Mouse (Mus musculus): ENCODE measurements at regions not wholly inside any gene's neighbourhood (a gene's known extent, or its start where the extent isn't known, plus 50 kb on each side); places are given as distances from the start of the nearest gene placed in this dataset.
"Not testable (repeated sequence)": the region's sequence is repeated elsewhere in the genome, so short reads cannot be mapped to it uniquely, and the experiment has no call there.

DNA sequence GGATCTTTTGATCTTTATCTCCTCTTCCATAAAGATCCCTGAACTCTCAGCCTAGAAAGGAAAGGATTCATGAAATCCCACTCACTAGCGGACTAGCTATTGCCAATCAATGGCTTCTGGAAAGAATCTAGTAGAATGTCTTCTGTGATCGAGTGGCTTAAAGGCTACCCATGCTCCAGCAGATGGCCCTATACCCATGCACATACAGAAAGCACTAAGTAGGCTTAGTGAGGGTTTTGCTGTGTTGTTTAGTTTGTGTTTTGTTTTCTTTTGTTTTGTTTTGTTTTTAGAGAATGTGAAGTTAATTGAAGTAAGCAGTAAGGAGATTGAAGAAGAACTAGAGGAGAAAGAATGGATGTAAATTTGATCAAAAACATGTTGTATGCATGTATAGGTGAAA is 187.5 kb downstream of the Kctd12 start:
- DNase-seq (ENCODE audit: low spot score) = no peak

- DNase-seq (ENCODE audit: low spot score) = no peak
Measured at GRCm38 (mm10) chr14:102793753-102794152, 188.7 kb downstream of the Kctd12 start.

GRCm38 (mm10) chr14:102790916-102791315 is 191.5 kb downstream of the Kctd12 start:
- DNase-seq (ENCODE audit: low spot score) = no peak

DNA sequence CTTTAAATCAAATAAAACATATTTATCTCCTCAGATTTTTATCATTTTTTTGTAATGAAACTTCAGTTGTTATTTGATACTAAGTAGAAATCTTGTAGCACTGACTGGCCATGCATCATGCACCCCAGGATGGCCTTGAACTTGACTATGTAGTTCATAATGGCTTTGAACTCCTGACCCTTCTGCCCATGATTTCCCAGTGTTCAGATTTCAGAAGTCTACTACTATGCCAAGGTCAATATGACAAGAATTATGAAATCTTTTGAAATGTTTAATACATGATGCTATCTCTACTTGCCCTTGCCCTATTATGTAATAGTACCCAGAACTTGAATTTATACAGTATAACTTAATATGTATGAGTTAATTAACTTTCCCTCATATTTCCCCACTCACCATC is 200.2 kb downstream of the Kctd12 start:
- no peak for DNase-seq (ENCODE audit: low spot score)

GRCm38 (mm10) chr14:102769716-102770115 is 212.7 kb downstream of the Kctd12 start:
- DNase-seq (ENCODE audit: low spot score) = no peak

DNA sequence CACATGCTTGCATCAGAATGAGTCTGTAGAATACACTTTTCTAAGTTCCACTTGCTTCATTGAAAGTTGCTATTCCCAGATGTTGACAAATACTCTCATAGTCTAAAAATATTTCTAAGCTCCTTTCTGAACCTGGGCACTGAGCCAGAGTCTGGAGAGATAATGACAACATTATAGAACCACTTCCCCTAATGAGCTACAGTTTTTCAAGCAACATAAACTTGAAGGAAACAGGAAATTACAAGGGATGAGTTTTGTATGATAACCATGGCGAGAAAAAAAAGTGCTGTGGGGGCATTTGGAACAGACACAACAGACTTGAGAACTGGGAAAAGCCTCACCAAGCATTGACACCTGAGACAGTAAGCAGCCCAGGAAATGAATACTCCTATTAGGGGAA is 233.8 kb downstream of the Kctd12 start:
- no peak for DNase-seq (ENCODE audit: low spot score)

- DNase-seq (ENCODE audit: low spot score) = no peak
Measured at GRCm38 (mm10) chr14:102742331-102742730, 240.1 kb downstream of the Kctd12 start.

GRCm38 (mm10) chr14:102736656-102737055 is 245.8 kb downstream of the Kctd12 start:
- DNase-seq (ENCODE audit: low spot score) = no peak

- DNase-seq (ENCODE audit: low spot score) = not testable (repeated sequence)
Measured at GRCm38 (mm10) chr14:102733718-102734117, 248.7 kb downstream of the Kctd12 start.

- no peak for DNase-seq (ENCODE audit: low spot score)
Measured at GRCm38 (mm10) chr14:102731746-102732145, 250.7 kb downstream of the Kctd12 start.

DNA sequence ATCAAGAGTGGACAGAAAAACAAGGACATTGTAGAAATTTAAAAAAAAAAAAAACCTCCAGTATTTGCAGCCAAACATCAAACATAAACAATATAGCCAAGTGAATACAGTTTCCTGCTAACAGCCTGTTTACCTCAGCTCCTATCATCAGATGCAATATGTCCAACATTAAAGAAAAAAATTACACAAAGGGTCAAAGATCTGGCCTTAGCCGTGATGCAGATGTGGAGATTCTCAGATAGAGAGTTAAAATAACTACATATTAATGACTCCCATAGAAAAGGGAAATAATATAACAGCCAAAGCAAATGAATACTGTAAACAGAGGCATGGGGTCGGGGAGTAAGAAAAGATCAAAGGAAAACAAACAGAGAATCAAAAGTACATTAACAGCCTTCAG is 259.8 kb downstream of the Kctd12 start:
- no peak for DNase-seq (ENCODE audit: low spot score)

DNA sequence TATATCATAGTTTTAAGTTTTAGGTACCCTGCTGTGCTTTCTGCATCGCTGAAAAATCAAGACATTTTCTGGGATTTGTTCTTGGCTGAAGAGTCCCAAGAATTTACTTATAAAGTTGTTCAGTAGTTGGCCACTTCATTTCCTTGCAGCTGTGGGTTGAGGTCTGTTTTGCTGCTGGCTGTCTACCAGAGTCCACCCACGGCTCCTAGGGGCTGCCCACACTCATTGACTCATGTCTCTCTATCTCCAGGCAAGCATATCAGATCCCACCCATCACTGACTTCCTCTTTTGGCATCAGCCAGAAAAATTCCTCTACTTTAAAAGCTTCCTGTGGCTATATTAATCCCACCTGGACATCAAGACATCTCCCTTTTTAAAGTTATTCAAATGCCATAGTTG is 263.9 kb downstream of the Kctd12 start:
- DNase-seq (ENCODE audit: low spot score) = no peak

- no peak for DNase-seq (ENCODE audit: low spot score)
Measured at GRCm38 (mm10) chr14:102712600-102712999, 269.8 kb downstream of the Kctd12 start.

DNA sequence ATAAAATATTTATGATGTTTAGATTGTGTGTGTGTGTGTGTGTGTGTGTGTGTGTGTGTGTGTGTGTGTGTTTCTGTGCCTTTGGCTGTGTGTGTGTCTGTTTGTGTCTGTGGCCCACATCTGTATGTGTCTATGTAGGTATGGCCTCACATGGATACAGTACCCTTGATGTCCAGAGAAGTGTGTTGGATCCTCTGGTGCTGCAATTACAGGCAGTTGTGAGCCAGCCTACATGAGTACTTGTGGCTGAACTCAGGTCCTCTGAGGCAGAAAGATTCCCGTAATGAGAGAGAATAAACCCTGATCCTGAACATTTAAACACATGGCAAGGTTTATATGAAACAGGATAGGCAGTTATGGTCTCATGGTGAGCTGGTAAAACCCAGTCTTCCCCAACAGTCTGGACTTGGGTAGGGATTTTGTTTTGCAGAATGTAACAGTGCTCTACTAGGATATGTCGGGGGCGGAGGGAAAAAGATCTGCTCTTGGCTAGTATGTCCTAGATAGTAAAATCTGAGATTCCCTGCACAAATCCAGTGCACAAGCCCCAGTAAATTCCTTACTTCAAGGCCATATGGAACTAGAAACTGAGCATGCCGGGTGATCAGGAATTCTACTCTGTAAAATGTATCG is 275.6 kb downstream of the Kctd12 start:
- DNase-seq (ENCODE audit: low spot score) = no peak

DNA sequence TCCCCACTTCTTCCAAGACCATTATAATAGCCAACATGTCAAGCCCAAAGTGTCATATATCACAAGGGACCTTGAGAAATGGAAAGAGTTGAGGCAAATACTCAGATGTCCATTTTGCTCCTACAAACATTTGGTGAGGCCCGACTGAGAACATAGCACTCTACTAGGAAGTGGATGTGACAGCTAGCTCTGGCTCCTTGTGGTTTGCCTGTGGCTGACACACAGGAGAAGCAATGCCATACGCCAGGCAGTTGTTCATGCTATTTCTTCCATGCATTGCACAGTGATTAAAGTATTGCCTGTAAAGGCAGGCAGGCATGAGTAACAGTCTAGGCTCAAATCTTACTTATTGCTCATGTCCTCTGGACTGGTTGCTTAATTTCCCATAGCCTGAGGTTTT is 281.3 kb downstream of the Kctd12 start:
- DNase-seq (ENCODE audit: low spot score) = no peak

DNA sequence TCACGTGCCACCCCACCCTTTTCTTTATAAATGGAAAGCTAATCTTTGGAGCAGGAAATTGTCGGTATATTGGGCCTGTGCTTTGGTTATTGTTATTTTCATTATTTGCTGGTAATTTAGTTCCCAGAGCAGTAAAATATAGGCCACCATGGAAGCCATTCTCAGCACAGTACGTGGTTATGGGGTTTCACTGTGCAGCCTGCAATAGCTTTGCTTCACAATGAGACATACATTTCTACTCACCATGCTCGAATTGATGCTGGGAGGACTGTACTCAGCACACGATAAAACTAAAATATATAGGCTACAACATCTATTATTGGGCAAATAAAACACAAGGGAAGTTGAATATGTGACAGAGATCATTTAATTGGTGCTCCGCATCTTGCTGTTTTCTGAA is 282.0 kb downstream of the Kctd12 start:
- DNase-seq (ENCODE audit: low spot score) = no peak

- no peak for DNase-seq (ENCODE audit: low spot score)
Measured at GRCm38 (mm10) chr14:102699015-102699414, 283.4 kb downstream of the Kctd12 start.

GRCm38 (mm10) chr14:102686791-102687190 is 295.6 kb downstream of the Kctd12 start:
- DNase-seq (ENCODE audit: low spot score) = no peak

DNA sequence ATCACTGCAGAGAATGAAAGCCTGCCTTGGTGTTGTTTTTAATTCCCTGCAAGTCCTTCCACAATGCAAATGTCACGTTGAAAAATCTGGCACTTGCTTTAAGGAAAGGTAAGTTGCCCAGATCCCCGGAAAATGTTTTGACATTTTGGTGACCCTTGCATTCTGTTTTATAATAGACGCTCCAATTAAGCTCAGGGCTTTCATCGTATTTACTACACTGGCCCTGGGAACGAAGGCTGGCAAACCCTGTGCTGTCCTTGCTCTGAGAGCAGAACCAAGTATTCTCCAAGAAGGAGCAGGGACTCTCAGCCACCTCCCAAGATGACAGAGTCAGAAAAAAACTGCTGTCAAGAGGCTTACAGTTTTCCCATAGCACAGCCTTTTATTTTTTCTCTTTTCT is 305.9 kb downstream of the Kctd12 start:
- peak; percentile 21 for DNase-seq (ENCODE audit: low spot score)

DNA sequence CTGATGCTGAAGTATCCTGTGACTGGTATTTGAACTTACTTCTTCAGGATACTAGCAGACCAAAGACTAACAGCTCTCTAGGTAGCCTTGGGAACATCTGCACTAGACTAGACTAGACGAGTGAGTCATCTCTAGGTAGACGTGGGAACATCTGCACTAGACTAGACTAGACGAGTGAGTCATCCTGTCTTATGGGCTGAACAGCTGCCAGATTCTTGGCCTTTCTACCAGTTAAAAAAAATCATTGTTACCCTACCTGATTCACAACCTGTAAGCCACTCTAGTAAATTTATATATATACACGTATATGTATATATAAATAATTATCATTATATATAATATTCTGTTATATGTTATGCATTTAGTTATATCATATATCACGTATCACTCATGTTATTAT is 307.8 kb downstream of the Kctd12 start:
- no peak for DNase-seq (ENCODE audit: low spot score)

DNA sequence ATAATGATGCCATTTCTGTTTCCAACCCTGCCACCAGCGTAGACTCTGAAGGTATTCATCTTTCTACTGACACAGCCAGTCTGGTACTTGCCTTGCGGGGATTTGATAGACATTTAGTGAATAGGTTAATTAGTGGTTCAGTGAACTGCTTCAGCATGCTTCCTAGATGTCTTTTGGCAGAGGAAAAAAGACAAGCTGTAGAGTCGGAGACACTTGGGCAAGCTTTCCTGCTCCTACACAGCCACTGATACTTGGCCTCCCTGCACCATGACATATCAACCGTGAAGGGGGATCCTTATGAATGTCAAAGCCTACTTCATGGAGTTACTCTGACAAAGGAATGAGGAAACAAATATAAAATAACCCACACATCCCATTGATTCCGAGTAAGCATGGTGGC is 308.7 kb downstream of the Kctd12 start:
- DNase-seq (ENCODE audit: low spot score) = no peak

DNA sequence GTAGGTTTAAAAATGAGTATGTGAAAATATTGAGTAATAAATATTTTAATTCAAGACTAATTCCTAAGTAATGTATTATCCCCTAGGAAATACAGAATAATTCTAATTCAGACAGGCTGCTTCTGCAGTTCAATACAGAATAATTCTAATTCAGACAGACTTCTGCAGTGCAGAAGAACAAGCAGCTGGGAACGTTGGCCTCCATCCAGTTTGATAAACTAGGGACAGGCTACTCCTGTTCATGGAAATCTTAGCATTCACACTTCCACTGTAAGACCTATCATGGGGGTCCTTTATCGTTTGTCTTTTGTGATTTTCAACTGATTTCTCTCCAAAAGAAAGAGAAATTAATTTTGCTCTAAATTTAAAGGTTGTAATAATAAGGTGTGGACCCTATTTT is 319.2 kb downstream of the Kctd12 start:
- DNase-seq (ENCODE audit: low spot score) = no peak

- DNase-seq (ENCODE audit: low spot score) = no peak
Measured at GRCm38 (mm10) chr14:102660351-102660750, 322.1 kb downstream of the Kctd12 start.

DNA sequence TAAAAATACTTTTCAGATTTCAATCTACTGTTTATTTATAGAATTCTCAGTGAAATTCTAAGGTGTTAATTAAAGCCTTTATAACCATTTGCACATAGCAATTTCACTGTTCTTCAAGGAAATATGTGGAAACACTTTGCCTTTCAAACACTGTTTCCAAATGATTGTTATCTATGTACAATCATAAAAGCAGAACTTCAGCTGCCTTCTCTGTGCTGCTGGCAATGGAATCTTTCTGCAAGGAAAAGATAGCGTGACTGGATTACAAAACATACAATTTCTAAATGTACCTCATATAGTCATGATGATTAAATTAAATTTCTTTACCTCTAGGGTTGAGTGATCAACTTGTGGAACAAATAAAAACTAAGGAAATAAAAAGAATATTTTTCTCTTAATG is 326.2 kb downstream of the Kctd12 start:
- no peak for DNase-seq (ENCODE audit: low spot score)

GRCm38 (mm10) chr14:102629601-102630000 is 352.8 kb downstream of the Kctd12 start:
- DNase-seq (ENCODE audit: low spot score) = no peak

Measured in retina, embryonic 14.5 days (tissue).